Comparison of ENCODE assay signal across 1 mouse cellular context in genomic region chr1:176800728-176801365, GRCm38 (mm10).
TF ChIP-seq lines count a peak whose summit lies in the region.

No protein-coding gene starts in this region.

TF ChIP-seq in MEL, 35 proteins besides CTCF, POLR2A, EP300 and RAD21 (continued from another document):
- TF ChIP-seq E2F4 (IDR thresholded peaks at IDR 0.05; ENCODE audit: borderline replicate concordance, low read depth, low read length) (no peak), SMC3 (IDR thresholded peaks at IDR 0.05; ENCODE audit: low read depth, low read length) (no peak), ZMIZ1 (IDR thresholded peaks at IDR 0.05; ENCODE audit: low read depth, low read length) (no peak)
